Mouse (Mus musculus) E14TG2a.4 (cell line): ENCODE measurements around the gene Tcte2.
A peak's percentile ranks its signal among the peaks of the same experiment; 100 is the strongest.

Source experiments
- H3K27me3 ChIP-seq: 2 replicates; pipeline ENCODE4 v1.6.1; 2014; ENCODE audit warnings: low read length, control low read depth; ENCODE audit not compliant: insufficient read depth
- H3K36me3 ChIP-seq: 2 replicates; pipeline ENCODE4 v1.6.1; 2014; ENCODE audit warnings: low read length, control low read depth; ENCODE audit not compliant: insufficient read depth
- H3K4me1 ChIP-seq: replicated peaks from 2 replicates; pipeline ENCODE4 v1.6.1; 2014; ENCODE audit warnings: low read depth, low read length, control low read depth
- H3K4me3 ChIP-seq: replicated peaks from 2 replicates; pipeline ENCODE4 v1.5.1; 2014; ENCODE audit warnings: mild to moderate bottlenecking, low read length
- H3K9me3 ChIP-seq: 2 replicates; pipeline ENCODE4 v1.6.1; 2014; ENCODE audit warnings: low read length, control low read depth
- CTCF ChIP-seq: conservative IDR thresholded peaks from 2 replicates; pipeline ENCODE4 v1.5.1; 2014; ENCODE audit warnings: low read length
- NANOG ChIP-seq: IDR thresholded peaks from 2 replicates; pipeline ENCODE4 v1.6.1; 2014; ENCODE audit warnings: borderline replicate concordance, low read length, mixed read lengths
- POU5F1 ChIP-seq: IDR thresholded peaks from 2 replicates; pipeline ENCODE4 v1.6.1; 2014; ENCODE audit warnings: low read length, borderline replicate concordance

Tcte2 gene

GRCm38 (mm10) chr17:13668052-13669015, 93.3 kb downstream of the Tcte2 start:
- TF ChIP-seq CTCF (no peak), POU5F1 (no peak), NANOG (no peak)
- Histone ChIP-seq H3K4me3 (peak overlapping the region; percentile 54), H3K9me3 (peaks cover 39% of the 10 kb centered on the region), H3K36me3 (no peaks in the 10 kb centered on the region), H3K4me1 (peaks cover 47% of the 10 kb centered on the region), H3K27me3 (0 out of 2 replicates have a peak, but pooled peaks cover 2% of the 10 kb centered on the region)

GRCm38 (mm10) chr17:13667006-13667405, 94.6 kb downstream of the Tcte2 start:
- H3K36me3 ChIP-seq, result no peaks in the 10 kb centered on the region
- TF ChIP-seq NANOG (no peak), CTCF (no peak), POU5F1 (no peak)
- peaks cover 42% of the 10 kb centered on the region for H3K9me3 ChIP-seq
- H3K4me1 ChIP-seq, result peaks cover 60% of the 10 kb centered on the region
- H3K4me3 ChIP-seq, result no peak overlapping the region
- H3K27me3 ChIP-seq, result 0 out of 2 replicates have a peak, but pooled peaks cover 2% of the 10 kb centered on the region

GRCm38 (mm10) chr17:13665731-13666130, 95.9 kb downstream of the Tcte2 start:
- Histone ChIP-seq H3K36me3 (no peaks in the 10 kb centered on the region), H3K9me3 (peaks cover 35% of the 10 kb centered on the region), H3K4me1 (peaks cover 73% of the 10 kb centered on the region), H3K4me3 (no peak overlapping the region), H3K27me3 (0 out of 2 replicates have a peak, but pooled peaks cover 2% of the 10 kb centered on the region)
- TF ChIP-seq POU5F1, result no peak
- no peak for TF ChIP-seq CTCF
- TF ChIP-seq NANOG, result no peak

- no peaks in the 10 kb centered on the region for H3K27me3 ChIP-seq
- no peak for TF ChIP-seq POU5F1
- TF ChIP-seq CTCF, result no peak
- TF ChIP-seq NANOG, result no peak
- H3K9me3 ChIP-seq, result peaks cover 47% of the 10 kb centered on the region
- peaks cover 75% of the 10 kb centered on the region for H3K4me1 ChIP-seq
- H3K4me3 ChIP-seq, result no peak overlapping the region
- no peaks in the 10 kb centered on the region for H3K36me3 ChIP-seq
Measured at GRCm38 (mm10) chr17:13663386-13664166, 98.0 kb downstream of the Tcte2 start.
